Mouse (Mus musculus): Measurements from ENCODE around the gene Lrrfip2. TPM values are rescaled to one million over a fixed set of nuclear protein-coding genes. Genes with fewer than 3 reads are reported as not detected.

Lrrfip2 gene
- total and polyA plus RNA-seq, 3 experiments = 16.6 to 30.9 (median 25.2) TPM

- dilution Hi-C loops (cut with MboI; ENCODE audit: extremely low pct_ligation_motif_present, extremely low pct_unique_long_range_greater_than_20kb, low sequenced_read_pairs) = no loop called here
Measured at GRCm38 (mm10) chr9:111223406-111223805, 106.0 kb downstream of the Lrrfip2 start.

GRCm38 (mm10) chr9:111228446-111228845, 111.1 kb downstream of the Lrrfip2 start:
- Histone ChIP-seq H3K36me3 (replicated peaks in 1 of 2; ENCODE audit: control insufficient read depth in 1 of 2, insufficient read depth in 1 of 2, low read length in 1 of 2) (peaks cover 55 to 97% of the 10 kb centered on the region in 2 experiments), H3K4me3 (replicated peaks in 1 of 3; ENCODE audit: low read depth in 2 of 3, low read length in 2 of 3, poor library complexity in 1 of 3) (no peak overlapping the region), H3K4me2 (ENCODE audit: insufficient read depth, low read depth, poor library complexity, severe bottlenecking) (no peak overlapping the region), H3K9me3 (replicated peaks; ENCODE audit: low read length) (no peaks in the 10 kb centered on the region), H3K4me1 (ENCODE audit: control insufficient read depth in 1 of 2, insufficient read depth in 2 of 2) (no peaks in the 10 kb centered on the region), H3K27me3 (replicated peaks) (no peaks in the 10 kb centered on the region), H3K79me2 (replicated peaks; ENCODE audit: control insufficient read depth, extremely low read depth, insufficient read depth, poor library complexity, severe bottlenecking) (no peaks in the 10 kb centered on the region), H3K27ac (ENCODE audit: insufficient read depth, low read depth) (no peak overlapping the region), H3K9ac (ENCODE audit: insufficient read depth, low read depth) (no peak overlapping the region)
- in situ Hi-C loops (cut with MboI; ENCODE audit: low pct_ligation_motif_present, low pct_unique_long_range_greater_than_20kb, low sequenced_read_pairs) = no loop called here
- DNase-seq (ENCODE audit: extremely low read depth) = no peak
- TF ChIP-seq EP300 (IDR thresholded peaks at IDR 0.05; ENCODE audit: low read length) (no peak), SIN3A (IDR thresholded peaks at IDR 0.05; ENCODE audit: low read length) (no peak), JUN (IDR thresholded peaks at IDR 0.05; ENCODE audit: insufficient read depth, low read depth, low read length) (no peak), MAFK (IDR thresholded peaks at IDR 0.05; ENCODE audit: insufficient replicate concordance, low read length) (no peak)
- dilution Hi-C loops (cut with MboI; ENCODE audit: extremely low pct_ligation_motif_present, extremely low pct_unique_long_range_greater_than_20kb, low sequenced_read_pairs) = no loop called here

More at GRCm38 (mm10) chr9:111223406-111223805, 106.0 kb downstream of the Lrrfip2 start:
- DNase-seq (ENCODE audit: extremely low read depth) = no peak
- no peaks in the 10 kb centered on the region for H3K9me3 ChIP-seq (replicated peaks; ENCODE audit: low read length)
- no peak overlapping the region for H3K4me3 ChIP-seq (replicated peaks in 1 of 3; ENCODE audit: low read depth in 2 of 3, low read length in 2 of 3, poor library complexity in 1 of 3)
- TF ChIP-seq POLR2A (IDR thresholded peaks at IDR 0.05; ENCODE audit: low read depth, low read length) (no peak), SMC3 (IDR thresholded peaks at IDR 0.05; ENCODE audit: low read depth, low read length) (no peak), IRF4 (IDR thresholded peaks at IDR 0.05; ENCODE audit: low read depth, low read length) (no peak), TBP (conservative IDR thresholded peaks at IDR 0.05; ENCODE audit: low read depth, low read length) (no peak), MAZ (IDR thresholded peaks at IDR 0.05; ENCODE audit: low read depth, low read length) (no peak), MAX (IDR thresholded peaks at IDR 0.05; ENCODE audit: low read length) (no peak), ZC3H11A (IDR thresholded peaks at IDR 0.05; ENCODE audit: low read depth, low read length) (no peak), NELFE (IDR thresholded peaks at IDR 0.05; ENCODE audit: low read depth, low read length) (no peak), SIN3A (IDR thresholded peaks at IDR 0.05; ENCODE audit: low read length) (no peak)
- no peak overlapping the region for H3K4me2 ChIP-seq (ENCODE audit: insufficient read depth, low read depth, poor library complexity, severe bottlenecking)
- no peak overlapping the region for H3K9ac ChIP-seq (ENCODE audit: insufficient read depth, low read depth)
- in situ Hi-C loops (cut with MboI; ENCODE audit: low pct_ligation_motif_present, low pct_unique_long_range_greater_than_20kb, low sequenced_read_pairs) = no loop called here
- no peak overlapping the region for H3K27ac ChIP-seq (ENCODE audit: insufficient read depth, low read depth)
- H3K36me3 ChIP-seq (replicated peaks in 1 of 2; ENCODE audit: control insufficient read depth in 1 of 2, insufficient read depth in 1 of 2, low read length in 1 of 2) = peaks cover 34 to 90% of the 10 kb centered on the region in 2 experiments
- H3K79me2 ChIP-seq (replicated peaks; ENCODE audit: control insufficient read depth, extremely low read depth, insufficient read depth, poor library complexity, severe bottlenecking) = no peaks in the 10 kb centered on the region
- no peaks in the 10 kb centered on the region for H3K27me3 ChIP-seq (replicated peaks)
- peaks cover 2 to 18% of the 10 kb centered on the region in 2 experiments; a peak in 3 of 4 replicates for H3K4me1 ChIP-seq (ENCODE audit: control insufficient read depth in 1 of 2, insufficient read depth in 2 of 2)

DNA sequence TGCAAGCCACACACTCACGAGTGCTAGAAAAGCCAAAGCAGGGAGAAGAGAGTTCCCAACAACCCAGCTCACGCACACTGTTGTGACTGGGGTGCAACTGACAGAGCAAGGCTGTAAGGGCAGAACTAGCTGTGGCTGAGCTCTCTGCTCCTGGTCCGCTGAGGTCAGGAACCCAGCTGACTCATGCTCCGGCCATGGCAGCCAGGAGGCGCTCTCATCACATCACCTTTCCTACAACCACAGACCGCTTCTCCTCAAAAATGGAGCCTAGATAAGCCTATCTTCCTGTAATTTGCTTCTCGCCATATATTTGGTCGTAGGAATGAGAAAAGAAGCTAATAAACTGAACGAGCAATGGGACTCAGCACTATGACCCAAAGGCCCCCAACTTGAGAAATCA, 117.3 kb downstream of the Lrrfip2 start:
- H3K36me3 ChIP-seq (replicated peaks in 1 of 2; ENCODE audit: control insufficient read depth in 1 of 2, insufficient read depth in 1 of 2, low read length in 1 of 2) = peaks cover 62 to 95% of the 10 kb centered on the region in 2 experiments
- H3K9ac ChIP-seq (ENCODE audit: insufficient read depth, low read depth) = no peak overlapping the region
- no peaks in the 10 kb centered on the region for H3K79me2 ChIP-seq (replicated peaks; ENCODE audit: control insufficient read depth, extremely low read depth, insufficient read depth, poor library complexity, severe bottlenecking)
- H3K4me2 ChIP-seq (ENCODE audit: insufficient read depth, low read depth, poor library complexity, severe bottlenecking) = no peak overlapping the region
- no peak overlapping the region for H3K27ac ChIP-seq (ENCODE audit: insufficient read depth, low read depth)
- no peak for DNase-seq (ENCODE audit: extremely low read depth)
- dilution Hi-C loops (cut with MboI; ENCODE audit: extremely low pct_ligation_motif_present, extremely low pct_unique_long_range_greater_than_20kb, low sequenced_read_pairs) = no loop called here
- H3K4me3 ChIP-seq (replicated peaks in 1 of 3; ENCODE audit: low read depth in 2 of 3, low read length in 2 of 3, poor library complexity in 1 of 3) = no peak overlapping the region
- H3K27me3 ChIP-seq (replicated peaks) = no peaks in the 10 kb centered on the region
- H3K9me3 ChIP-seq (replicated peaks; ENCODE audit: low read length) = no peaks in the 10 kb centered on the region
- TF ChIP-seq JUND (conservative IDR thresholded peaks at IDR 0.05; ENCODE audit: low read depth, low read length) = no peak
- no peak for TF ChIP-seq CHD1 (IDR thresholded peaks at IDR 0.05; ENCODE audit: low read depth, low read length)
- no peak for TF ChIP-seq MXI1 (IDR thresholded peaks at IDR 0.05; ENCODE audit: low read depth, low read length)
- no peak for TF ChIP-seq NELFE (IDR thresholded peaks at IDR 0.05; ENCODE audit: low read depth, low read length)
- in situ Hi-C loops (cut with MboI; ENCODE audit: low pct_ligation_motif_present, low pct_unique_long_range_greater_than_20kb, low sequenced_read_pairs) = no loop called here
- H3K4me1 ChIP-seq (ENCODE audit: control insufficient read depth in 1 of 2, insufficient read depth in 2 of 2) = no peaks in the 10 kb centered on the region
